Mouse (Mus musculus) forebrain, embryonic 14.5 days (tissue): ENCODE data around the gene Bbx. TPM values are rescaled to one million over a fixed set of nuclear protein-coding genes. Genes with fewer than 3 reads are reported as not detected.

Experiments used
- ATAC-seq: fragments of 200-750 bp; cut with Nextera tagmentation; 2 replicates; pipeline ENCODE4 v1.8.0; 2017; ENCODE audit warnings: mild to moderate bottlenecking, moderate library complexity
- DNase-seq: peaks from one replicate; pipeline ENCODE4 v3.0.0-alpha.2; 2015; ENCODE audit warnings: low spot score
- H3K27ac ChIP-seq: fragments of 300-500 bp; sonication (generic); 2 replicates; pipeline ENCODE4 v1.5.1; 2014; ENCODE audit warnings: low read depth, mild to moderate bottlenecking, control low read depth, low read length, moderate library complexity
- H3K27me3 ChIP-seq: fragments of 300-500 bp; sonication (generic); replicated peaks from 2 replicates; pipeline ENCODE4 v1.6.1; 2014; ENCODE audit warnings: low read length, control low read depth, mixed read lengths; ENCODE audit not compliant: control insufficient read depth, insufficient read depth
- H3K36me3 ChIP-seq: fragments of 300-500 bp; sonication (generic); 2 replicates; pipeline ENCODE4 v1.6.1; 2014; ENCODE audit warnings: low read length, control low read depth; ENCODE audit not compliant: control insufficient read depth, insufficient read depth
- H3K4me1 ChIP-seq: fragments of 300-500 bp; sonication (generic); 2 replicates; pipeline ENCODE4 v1.6.1; 2014; ENCODE audit warnings: antibody characterized with exemption, low read length, control low read depth; ENCODE audit not compliant: control insufficient read depth, insufficient read depth
- H3K4me2 ChIP-seq: fragments of 300-500 bp; sonication (generic); 2 replicates; pipeline ENCODE4 v1.6.1; 2014; ENCODE audit warnings: mild to moderate bottlenecking, control low read depth, low read length
- H3K4me3 ChIP-seq: fragments of 300-500 bp; sonication (generic); 2 replicates; pipeline ENCODE4 v1.5.1; 2014; ENCODE audit warnings: low read depth, low read length, control low read depth
- H3K9ac ChIP-seq: fragments of 300-500 bp; sonication (generic); 2 replicates; pipeline ENCODE4 v1.6.1; 2014; ENCODE audit warnings: mild to moderate bottlenecking, low read length, control low read depth, moderate library complexity
- H3K9me3 ChIP-seq: fragments of 300-500 bp; sonication (generic); replicated peaks from 2 replicates; pipeline ENCODE4 v1.6.1; 2016; ENCODE audit warnings: low read length, control low read depth, mixed read lengths; ENCODE audit not compliant: control insufficient read depth
- WGBS: fragments of 180-500 bp; shearing (Covaris S2); extraction: QIAGEN DNeasy Blood & Tissue Kit; methylation state at CpG from one replicate; pipeline ENCODE4 v1.1.7; 2014; 5-methylcytosine and 5-hydroxymethylcytosine counted together
- polyA plus RNA-seq: library from polyadenylated mRNA; unstranded; fragments of >200 nt; fragmentation: Nextera tagmentation; extraction: Ambion mirVana; gene quantifications from 2 replicates; pipeline ENCODE4 v1.2.1, GENCODE M21; 2014

The Bbx gene
- polyA plus RNA-seq, 1 experiment from 2014 or later, result 11.9 TPM

- no peak overlapping the region for H3K4me3 ChIP-seq
- ATAC-seq (no peak), DNase-seq (no peak)
- H3K9me3 ChIP-seq, result no peaks in the 10 kb centered on the region
- H3K27ac ChIP-seq, result no peak overlapping the region
- no peak overlapping the region for H3K9ac ChIP-seq
- H3K27me3 ChIP-seq, result no peaks in the 10 kb centered on the region
- H3K36me3 ChIP-seq, result no peaks in the 10 kb centered on the region
- no peak overlapping the region for H3K4me2 ChIP-seq
- WGBS, result 94% methylated on average over 5 of the region's 5 CpGs
- H3K4me1 ChIP-seq, result no peaks in the 10 kb centered on the region
Observed at GRCm38 (mm10) chr16:50292834-50293233, 139.4 kb downstream of the Bbx start.

GRCm38 (mm10) chr16:50289764-50290163, 142.4 kb downstream of the Bbx start:
- no peak overlapping the region for H3K27ac ChIP-seq
- no peak overlapping the region for H3K4me2 ChIP-seq
- DNase-seq (no peak), ATAC-seq (no peak)
- 86% methylated on average over 5 of the region's 5 CpGs for WGBS
- H3K9ac ChIP-seq, result no peak overlapping the region
- H3K27me3 ChIP-seq, result no peaks in the 10 kb centered on the region
- no peaks in the 10 kb centered on the region for H3K36me3 ChIP-seq
- H3K4me1 ChIP-seq, result no peaks in the 10 kb centered on the region
- H3K9me3 ChIP-seq, result no peaks in the 10 kb centered on the region
- H3K4me3 ChIP-seq, result no peak overlapping the region

- Histone ChIP-seq H3K36me3 (peaks cover 6% of the 10 kb centered on the region; the same call in 1 of the 2 replicates), H3K4me3 (no peak overlapping the region), H3K9me3 (no peaks in the 10 kb centered on the region), H3K4me1 (no peaks in the 10 kb centered on the region), H3K9ac (no peak overlapping the region), H3K27me3 (no peaks in the 10 kb centered on the region), H3K27ac (no peak overlapping the region), H3K4me2 (no peak overlapping the region)
- 50% methylated on average over 4 of the region's 4 CpGs for WGBS
- DNase-seq (no peak), ATAC-seq (no peak)
Observed at GRCm38 (mm10) chr16:50272813-50273212, 159.4 kb downstream of the Bbx start.

GRCm38 (mm10) chr16:50262647-50263046, 169.5 kb downstream of the Bbx start:
- WGBS, result 95% methylated on average over 4 of the region's 4 CpGs

GRCm38 (mm10) chr16:50262209-50262608, 170.0 kb downstream of the Bbx start:
- no peaks in the 10 kb centered on the region for H3K4me1 ChIP-seq
- no peak overlapping the region for H3K4me3 ChIP-seq
- DNase-seq (no peak), ATAC-seq (no peak)
- H3K36me3 ChIP-seq, result peaks cover 4% of the 10 kb centered on the region; the same call in 1 of the 2 replicates
- H3K4me2 ChIP-seq, result no peak overlapping the region
- WGBS, result 94% methylated on average over 9 of the region's 9 CpGs
- no peak overlapping the region for H3K27ac ChIP-seq
- no peaks in the 10 kb centered on the region for H3K27me3 ChIP-seq
- H3K9ac ChIP-seq, result no peak overlapping the region
- H3K9me3 ChIP-seq, result no peaks in the 10 kb centered on the region

More at GRCm38 (mm10) chr16:50262647-50263046, 169.5 kb downstream of the Bbx start:
- Histone ChIP-seq H3K9me3 (no peaks in the 10 kb centered on the region), H3K27ac (no peak overlapping the region), H3K4me3 (no peak overlapping the region), H3K4me1 (no peaks in the 10 kb centered on the region), H3K36me3 (peaks cover 4% of the 10 kb centered on the region; the same call in 1 of the 2 replicates), H3K4me2 (no peak overlapping the region), H3K9ac (no peak overlapping the region), H3K27me3 (no peaks in the 10 kb centered on the region)
- DNase-seq (no peak), ATAC-seq (no peak)

- Histone ChIP-seq H3K27ac (no peak overlapping the region), H3K9me3 (no peaks in the 10 kb centered on the region), H3K4me2 (no peak overlapping the region), H3K9ac (no peak overlapping the region), H3K27me3 (no peaks in the 10 kb centered on the region), H3K4me3 (no peak overlapping the region), H3K4me1 (no peaks in the 10 kb centered on the region), H3K36me3 (peaks cover 4% of the 10 kb centered on the region; the same call in 1 of the 2 replicates)
- ATAC-seq, result no peak
- DNase-seq, result no peak
Observed at GRCm38 (mm10) chr16:50261741-50262140, 170.4 kb downstream of the Bbx start.

GRCm38 (mm10) chr16:50254522-50255159, 177.5 kb downstream of the Bbx start:
- Histone ChIP-seq H3K4me2 (no peak overlapping the region), H3K27me3 (no peaks in the 10 kb centered on the region), H3K9ac (no peak overlapping the region), H3K4me3 (no peak overlapping the region), H3K36me3 (no peaks in the 10 kb centered on the region), H3K27ac (no peak overlapping the region), H3K9me3 (no peaks in the 10 kb centered on the region), H3K4me1 (no peaks in the 10 kb centered on the region)
- WGBS, result 79% methylated on average over 5 of the region's 5 CpGs
- peak; percentile 55 for ATAC-seq
- DNase-seq, result peak; percentile 82

- Histone ChIP-seq H3K27me3 (no peaks in the 10 kb centered on the region), H3K27ac (no peak overlapping the region), H3K4me1 (no peaks in the 10 kb centered on the region), H3K9ac (no peak overlapping the region), H3K36me3 (no peaks in the 10 kb centered on the region), H3K9me3 (no peaks in the 10 kb centered on the region), H3K4me3 (no peak overlapping the region), H3K4me2 (no peak overlapping the region)
- ATAC-seq, result no peak
- 91% methylated on average over 6 of the region's 6 CpGs for WGBS
- no peak for DNase-seq
Observed at GRCm38 (mm10) chr16:50251417-50251975, 180.7 kb downstream of the Bbx start.

GRCm38 (mm10) chr16:50250469-50250868, 181.7 kb downstream of the Bbx start:
- ATAC-seq, result no peak
- H3K4me2 ChIP-seq, result no peak overlapping the region
- WGBS, result 55% methylated on average over 5 of the region's 5 CpGs
- no peaks in the 10 kb centered on the region for H3K36me3 ChIP-seq
- no peak overlapping the region for H3K9ac ChIP-seq
- peak; percentile 10 for DNase-seq
- H3K27ac ChIP-seq, result no peak overlapping the region
- H3K9me3 ChIP-seq, result no peaks in the 10 kb centered on the region
- H3K4me3 ChIP-seq, result no peak overlapping the region
- no peaks in the 10 kb centered on the region for H3K27me3 ChIP-seq
- H3K4me1 ChIP-seq, result no peaks in the 10 kb centered on the region
